Mouse (Mus musculus) liver, adult 2 months (tissue): Measurements from ENCODE around the gene Galnt4.
"Not testable (repeated sequence)": the region's sequence is repeated elsewhere in the genome, so short reads cannot be mapped to it uniquely, and the experiment has no call there.

ENCODE experiments used
- CTCF ChIP-seq: fragments of 200-500 bp; IDR thresholded peaks from 2 replicates; pipeline ENCODE4 v1.5.1; 2011; ENCODE audit warnings: low read depth, low read length, control low read depth
- POLR2A ChIP-seq: fragments of 200-500 bp; IDR thresholded peaks from 2 replicates; pipeline ENCODE4 v1.6.1; 2011; ENCODE audit warnings: low read length, control low read depth; ENCODE audit not compliant: insufficient read depth; ENCODE audit errors: extremely low read depth

DNA sequence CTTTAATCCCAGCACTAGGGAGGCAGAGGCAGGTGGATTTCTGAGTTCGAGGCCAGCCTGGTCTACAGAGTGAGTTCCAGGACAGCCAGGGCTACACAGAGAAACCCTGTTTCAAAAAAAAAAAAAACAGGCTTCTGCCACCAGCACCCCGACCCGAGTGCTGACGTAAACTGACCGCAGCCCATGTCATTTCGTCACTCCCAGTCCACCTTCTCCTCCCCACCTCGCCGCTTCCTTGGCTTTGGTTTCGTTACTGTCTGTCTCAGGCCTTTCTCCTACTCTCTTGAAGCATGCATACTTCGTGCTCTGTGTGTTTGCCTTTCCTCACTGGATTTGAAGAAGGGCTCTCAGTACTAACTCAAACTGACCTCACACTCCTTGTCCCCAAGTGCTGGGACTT, 49.7 kb downstream of the Galnt4 start:
- TF ChIP-seq CTCF, POLR2A: not testable (repeated sequence)
